Comparison of ENCODE assay signal across 15 mouse cellular contexts in the genomic region with DNA sequence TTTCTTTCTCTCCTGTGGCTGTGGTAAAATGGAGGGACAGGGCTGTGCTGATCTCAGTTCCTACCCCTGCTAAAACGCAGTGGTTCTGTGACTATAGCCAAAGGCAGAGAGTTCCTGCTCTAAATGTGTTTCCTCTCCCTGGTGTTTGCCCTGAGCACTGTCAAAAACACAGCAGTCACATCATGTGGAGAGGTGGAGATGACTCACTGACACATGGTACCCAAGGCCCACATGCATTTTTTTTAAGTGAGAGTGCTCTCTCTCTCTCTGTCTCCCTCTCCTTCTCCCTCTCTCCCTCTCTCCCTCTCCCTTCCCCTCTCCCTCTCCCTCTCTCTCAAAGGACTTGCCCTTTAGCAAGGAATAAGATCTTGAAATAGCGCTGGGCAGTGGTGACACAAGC.
A peak's percentile ranks its signal among the peaks of the same experiment; 100 is the strongest.
DNase-seq lines count a peak whose midpoint lies in the region; ATAC-seq and TF ChIP-seq lines count a peak whose summit lies in the region.
"Had no signal": no experiment of that assay in that cellular context is flagged by ENCODE, and none has a peak within 500 bp of the region (broad histone marks: within the 10 kb centered on the region; RNA-seq: fewer than 3 reads in every experiment).

No protein-coding gene starts in this region.

- no peak for TF ChIP-seq CTCF in kidney, postnatal 0 days (IDR thresholded peaks at IDR 0.05; ENCODE audit: low read depth)

- no peaks in the 10 kb centered on the region for H3K9me3 ChIP-seq in heart, embryonic 11.5 days (replicated peaks; ENCODE audit: control insufficient read depth, low read length)
- no peaks in the 10 kb centered on the region for H3K9me3 ChIP-seq in kidney, postnatal 0 days (replicated peaks; ENCODE audit: low read length)
- H3K9me3 ChIP-seq: forebrain, embryonic 13.5 days; kidney, embryonic 15.5 days; limb, embryonic 12.5 days had no signal

- no peak overlapping the region for H3K4me3 ChIP-seq in heart, embryonic 11.5 days (ENCODE audit: low read depth, low read length)
- H3K4me3 ChIP-seq in kidney, postnatal 0 days (replicated peaks; ENCODE audit: low read depth, low read length), result no peak overlapping the region
- H3K4me3 ChIP-seq in myocyte, result peak overlapping the region; percentile 5
- H3K4me3 ChIP-seq: forebrain, embryonic 13.5 days; kidney, embryonic 15.5 days; limb, embryonic 12.5 days had no signal

- H3K79me2 ChIP-seq in myocyte (ENCODE audit: control insufficient read depth, insufficient read depth), result peaks cover 47% of the 10 kb centered on the region

- TF ChIP-seq POLR2A in myocyte (IDR thresholded peaks at IDR 0.05; ENCODE audit: insufficient read length, low read depth), result no peak

- no peak for DNase-seq in heart, postnatal 14 days
- no peak for DNase-seq in kidney, postnatal 0 days (ENCODE audit: low spot score)
- no peak for DNase-seq in kidney, postnatal 25 days
- no peak for DNase-seq in urinary bladder, postnatal 25 days (ENCODE audit: low spot score)
- DNase-seq: adrenal gland, postnatal 36 days; cerebellum, adult 2 months; layer of hippocampus, postnatal 36 days; lung, adult 2 months; right cerebral cortex, adult 18-20 months had no signal

- no peaks in the 10 kb centered on the region for H3K27me3 ChIP-seq in heart, embryonic 11.5 days (ENCODE audit: control insufficient read depth, insufficient read depth, low read length)
- H3K27me3 ChIP-seq in kidney, postnatal 0 days (ENCODE audit: insufficient read depth, low read length), result no peaks in the 10 kb centered on the region
- no peaks in the 10 kb centered on the region for H3K27me3 ChIP-seq in myocyte (ENCODE audit: control insufficient read depth, insufficient read depth, insufficient read length)
- H3K27me3 ChIP-seq: forebrain, embryonic 13.5 days; kidney, embryonic 15.5 days; limb, embryonic 12.5 days had no signal

- H3K4me1 ChIP-seq in heart, embryonic 11.5 days (ENCODE audit: control insufficient read depth, insufficient read depth, low read length), result peaks cover 36% of the 10 kb centered on the region
- peaks cover 5% of the 10 kb centered on the region; the same call in 1 of the 2 replicates for H3K4me1 ChIP-seq in kidney, postnatal 0 days (replicated peaks; ENCODE audit: insufficient read depth, low read length)
- H3K4me1 ChIP-seq: forebrain, embryonic 13.5 days had no signal

- H3K9ac ChIP-seq in heart, embryonic 11.5 days (ENCODE audit: low read depth, low read length), result no peak overlapping the region
- H3K9ac ChIP-seq in kidney, postnatal 0 days (ENCODE audit: low read depth, low read length), result no peak overlapping the region
- H3K9ac ChIP-seq: forebrain, embryonic 13.5 days; kidney, embryonic 15.5 days; limb, embryonic 12.5 days had no signal

- no peak for ATAC-seq in heart, embryonic 11.5 days (replicated peaks; ENCODE audit: insufficient number of reproducible peaks, low FRiP score, low TSS enrichment)
- no peak for ATAC-seq in kidney, postnatal 0 days (replicated peaks; ENCODE audit: low FRiP score, low read depth)
- peak; percentile 26 for ATAC-seq in common myeloid progenitor, adult 5-6 weeks (replicated peaks; ENCODE audit: low read depth, poor library complexity, severe bottlenecking)

- intact Hi-C loops in heart, postnatal 14 days (cut with DNase I), result no loop called here

- H3ac ChIP-seq in myocyte (ENCODE audit: control insufficient read depth, insufficient read length), result no peak overlapping the region

- H3K4me2 ChIP-seq in heart, embryonic 11.5 days, result no peak overlapping the region
- H3K4me2 ChIP-seq in kidney, postnatal 0 days (ENCODE audit: low read length), result no peak overlapping the region
- H3K4me2 ChIP-seq in myocyte (ENCODE audit: low read depth), result peak overlapping the region; percentile 97
- H3K4me2 ChIP-seq: forebrain, embryonic 13.5 days; kidney, embryonic 15.5 days; limb, embryonic 12.5 days had no signal

- H3K36me3 ChIP-seq in heart, embryonic 11.5 days (ENCODE audit: control insufficient read depth, insufficient read depth, low read length), result no peaks in the 10 kb centered on the region
- no peaks in the 10 kb centered on the region for H3K36me3 ChIP-seq in kidney, postnatal 0 days (ENCODE audit: insufficient read depth, low read length)
- H3K36me3 ChIP-seq in myocyte (ENCODE audit: control insufficient read depth, insufficient read depth), result no peaks in the 10 kb centered on the region
- H3K36me3 ChIP-seq: kidney, embryonic 15.5 days; limb, embryonic 12.5 days had no signal

- 0 out of 2 replicates have a peak overlapping the region, but pooled peaks have one; percentile 76 for H3K27ac ChIP-seq in heart, embryonic 11.5 days (ENCODE audit: low read depth, low read length)
- peak overlapping the region; percentile 19; the same call in 1 of the 2 replicates for H3K27ac ChIP-seq in kidney, postnatal 0 days

- 54% methylated on average over 2 of the region's 2 CpGs for WGBS in heart, embryonic 11.5 days (ENCODE audit: insufficient replicate concordance)
- WGBS in kidney, postnatal 0 days, result 61% methylated on average over 2 of the region's 2 CpGs

TF ChIP-seq in myocyte, 11 proteins besides CTCF, POLR2A, EP300 and RAD21:
- TF ChIP-seq E2F4 (IDR thresholded peaks at IDR 0.05; ENCODE audit: insufficient read depth) (no peak), REST (IDR thresholded peaks at IDR 0.05; ENCODE audit: insufficient read depth, insufficient read length) (no peak), MYOG (IDR thresholded peaks at IDR 0.05; ENCODE audit: control insufficient read depth in 1 of 3, insufficient read depth in 1 of 3, insufficient read length in 2 of 3, low read depth in 2 of 3) (peak in 2 of 3 experiments; percentile 23 to 52), TCF3 (IDR thresholded peaks at IDR 0.05; ENCODE audit: insufficient read length, low read depth) (no peak), USF1 (IDR thresholded peaks at IDR 0.05; ENCODE audit: low read depth) (peak; percentile 83), TCF12 (IDR thresholded peaks at IDR 0.05; ENCODE audit: insufficient read depth, poor library complexity, severe bottlenecking) (peak; percentile 58), MAX (IDR thresholded peaks at IDR 0.05; ENCODE audit: low read depth) (peak; percentile 92), POLR2AphosphoS2 (IDR thresholded peaks at IDR 0.05; ENCODE audit: insufficient read length, low read depth) (no peak), CEBPB (IDR thresholded peaks at IDR 0.05; ENCODE audit: insufficient read depth, poor library complexity, severe bottlenecking) (no peak), MYOD1 (IDR thresholded peaks at IDR 0.05; ENCODE audit: control insufficient read depth in 1 of 3, insufficient read length in 2 of 3, low read depth in 2 of 3) (peak in 2 of 3 experiments; percentile 64 to 76), SRF (IDR thresholded peaks at IDR 0.05; ENCODE audit: control insufficient read depth, insufficient read length, low read depth) (no peak)
